Mouse (Mus musculus) olfactory bulb, adult 2 months (tissue): ENCODE results near the gene Megf11.

ENCODE experiments used
- CTCF ChIP-seq: fragments of 200-500 bp; IDR thresholded peaks from 2 replicates; pipeline ENCODE4 v1.5.1; 2012; ENCODE audit warnings: low read depth, mild to moderate bottlenecking, low read length, moderate library complexity; ENCODE audit not compliant: insufficient read depth
- POLR2A ChIP-seq: fragments of 200-500 bp; IDR thresholded peaks from 2 replicates; pipeline ENCODE4 v1.6.1; 2012; ENCODE audit warnings: mild to moderate bottlenecking, low read depth, low read length, moderate library complexity; ENCODE audit not compliant: insufficient read depth

GRCm38 (mm10) chr9:64472165-64472564 is 86.7 kb downstream of the Megf11 start:
- TF ChIP-seq CTCF (no peak), POLR2A (no peak)
